Comparison of ENCODE assay signal across 9 mouse cellular contexts in the genomic region with DNA sequence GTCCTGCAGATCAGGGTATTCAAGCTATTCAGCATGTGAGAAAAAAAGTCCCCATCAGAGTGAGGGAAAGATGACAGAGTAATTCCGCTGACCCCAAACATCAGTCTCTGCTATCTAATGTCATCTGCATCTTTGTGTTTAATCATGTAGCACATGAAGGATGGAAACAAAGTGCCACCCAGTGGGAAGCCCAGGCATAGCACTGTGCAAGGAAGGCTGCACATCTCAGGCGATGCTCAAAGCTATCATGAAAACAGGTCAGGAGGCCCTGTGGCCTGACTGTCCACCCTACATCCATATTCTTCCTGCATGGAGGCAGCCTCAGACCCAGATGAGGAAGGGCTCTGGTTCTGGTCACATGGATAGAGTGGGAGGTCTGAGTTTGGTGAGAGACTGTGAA. TPM values are rescaled to one million over a fixed set of nuclear protein-coding genes. Genes with fewer than 3 reads are reported as not detected.
DNase-seq lines count a peak whose midpoint lies in the region; ATAC-seq and TF ChIP-seq lines count a peak whose summit lies in the region.
"Had no signal": no experiment of that assay in that cellular context is flagged by ENCODE, and none has a peak within 500 bp of the region (broad histone marks: within the 10 kb centered on the region; RNA-seq: fewer than 3 reads in every experiment).

No protein-coding gene starts in this region.

- no peaks in the 10 kb centered on the region for H3K9me3 ChIP-seq in intestine, postnatal 0 days (ENCODE audit: control insufficient read depth)
- H3K9me3 ChIP-seq in intestine, embryonic 16.5 days (ENCODE audit: control insufficient read depth, low read length): no peaks in the 10 kb centered on the region
- H3K9me3 ChIP-seq in embryonic facial prominence, embryonic 14.5 days (ENCODE audit: control insufficient read depth, low read length): no peaks in the 10 kb centered on the region
- no peaks in the 10 kb centered on the region for H3K9me3 ChIP-seq in hindbrain, embryonic 11.5 days (ENCODE audit: control insufficient read depth, low read length)
- H3K9me3 ChIP-seq in midbrain, embryonic 15.5 days: no peaks in the 10 kb centered on the region

- H3K27ac ChIP-seq in intestine, postnatal 0 days (ENCODE audit: low read depth, low read length): no peak overlapping the region
- H3K27ac ChIP-seq in intestine, embryonic 16.5 days (ENCODE audit: low read length): no peak overlapping the region
- no peak overlapping the region for H3K27ac ChIP-seq in embryonic facial prominence, embryonic 14.5 days (replicated peaks; ENCODE audit: low read depth, low read length)
- no peak overlapping the region for H3K27ac ChIP-seq in hindbrain, embryonic 11.5 days (ENCODE audit: low read depth, low read length)
- no peak overlapping the region for H3K27ac ChIP-seq in midbrain, embryonic 15.5 days

- H3K4me3 ChIP-seq in intestine, postnatal 0 days (ENCODE audit: low read depth, low read length): no peak overlapping the region
- no peak overlapping the region for H3K4me3 ChIP-seq in intestine, embryonic 16.5 days (ENCODE audit: low read length)
- H3K4me3 ChIP-seq in embryonic facial prominence, embryonic 14.5 days (ENCODE audit: low read depth, low read length): no peak overlapping the region
- H3K4me3 ChIP-seq in hindbrain, embryonic 11.5 days (ENCODE audit: low read depth, low read length): no peak overlapping the region
- no peak overlapping the region for H3K4me3 ChIP-seq in midbrain, embryonic 15.5 days

- H3K4me1 ChIP-seq in intestine, postnatal 0 days (replicated peaks; ENCODE audit: control insufficient read depth, insufficient read depth, low read length): no peaks in the 10 kb centered on the region
- H3K4me1 ChIP-seq in intestine, embryonic 16.5 days (ENCODE audit: control insufficient read depth, insufficient read depth, low read length): no peaks in the 10 kb centered on the region
- no peaks in the 10 kb centered on the region for H3K4me1 ChIP-seq in embryonic facial prominence, embryonic 14.5 days (ENCODE audit: control insufficient read depth, insufficient read depth, low read length)
- H3K4me1 ChIP-seq in hindbrain, embryonic 11.5 days (replicated peaks; ENCODE audit: control insufficient read depth, insufficient read depth, low read length): no peaks in the 10 kb centered on the region
- H3K4me1 ChIP-seq in midbrain, embryonic 15.5 days: no peaks in the 10 kb centered on the region

- H3K9ac ChIP-seq in intestine, postnatal 0 days (ENCODE audit: low read depth, low read length): no peak overlapping the region
- H3K9ac ChIP-seq in intestine, embryonic 16.5 days (ENCODE audit: low read depth, low read length): no peak overlapping the region
- H3K9ac ChIP-seq in embryonic facial prominence, embryonic 14.5 days (ENCODE audit: low read depth, low read length): no peak overlapping the region
- no peak overlapping the region for H3K9ac ChIP-seq in hindbrain, embryonic 11.5 days (ENCODE audit: low read depth, low read length)
- no peak overlapping the region for H3K9ac ChIP-seq in midbrain, embryonic 15.5 days

- WGBS in intestine, postnatal 0 days: 73% methylated on average over 2 of the region's 2 CpGs
- 66% methylated on average over 2 of the region's 2 CpGs for WGBS in intestine, embryonic 16.5 days
- 77% methylated on average over 2 of the region's 2 CpGs for WGBS in embryonic facial prominence, embryonic 14.5 days
- WGBS in hindbrain, embryonic 11.5 days: 75% methylated on average over 2 of the region's 2 CpGs
- 64% methylated on average over 2 of the region's 2 CpGs for WGBS in midbrain, embryonic 15.5 days

- H3K36me3 ChIP-seq in intestine, postnatal 0 days (ENCODE audit: control insufficient read depth, insufficient read depth): peaks cover 24% of the 10 kb centered on the region
- peaks cover 8% of the 10 kb centered on the region for H3K36me3 ChIP-seq in intestine, embryonic 16.5 days (ENCODE audit: control insufficient read depth, insufficient read depth, low read length)
- H3K36me3 ChIP-seq in embryonic facial prominence, embryonic 14.5 days (ENCODE audit: control insufficient read depth, insufficient read depth, low read length): peaks cover 61% of the 10 kb centered on the region
- H3K36me3 ChIP-seq in hindbrain, embryonic 11.5 days (ENCODE audit: control insufficient read depth, insufficient read depth, low read length): peaks cover 6% of the 10 kb centered on the region; the same call in 1 of the 2 replicates
- no peaks in the 10 kb centered on the region for H3K36me3 ChIP-seq in midbrain, embryonic 15.5 days (replicated peaks)

- H3K4me2 ChIP-seq in intestine, postnatal 0 days (replicated peaks; ENCODE audit: low read depth): no peak overlapping the region
- no peak overlapping the region for H3K4me2 ChIP-seq in intestine, embryonic 16.5 days (ENCODE audit: low read depth, low read length)
- H3K4me2 ChIP-seq in embryonic facial prominence, embryonic 14.5 days (ENCODE audit: low read depth, low read length): no peak overlapping the region
- H3K4me2 ChIP-seq in hindbrain, embryonic 11.5 days (replicated peaks; ENCODE audit: low read depth, low read length): no peak overlapping the region
- no peak overlapping the region for H3K4me2 ChIP-seq in midbrain, embryonic 15.5 days

- no peak for ATAC-seq in intestine, postnatal 0 days
- ATAC-seq in intestine, embryonic 16.5 days: no peak
- no peak for ATAC-seq in embryonic facial prominence, embryonic 14.5 days (ENCODE audit: low read depth)
- peak; percentile 54; the same call in 1 of the 2 replicates for ATAC-seq in hindbrain, embryonic 11.5 days (ENCODE audit: low FRiP score)
- 0 out of 2 replicates have a peak, but pooled peaks have one; percentile 60 for ATAC-seq in midbrain, embryonic 15.5 days (replicated peaks)

- DNase-seq in NIH3T3 (ENCODE audit: low read depth): peak; percentile 82
- DNase-seq in embryonic facial prominence, embryonic 14.5 days (ENCODE audit: low spot score): peak; percentile 38
- DNase-seq in hindbrain, embryonic 11.5 days (ENCODE audit: low spot score): peak; percentile 55
- peak; percentile 54 to 67 for DNase-seq in layer of hippocampus, postnatal 36 days
- no peak for DNase-seq in spleen, adult 12 weeks (ENCODE audit: low spot score)

- no peaks in the 10 kb centered on the region for H3K27me3 ChIP-seq in intestine, postnatal 0 days (replicated peaks; ENCODE audit: control insufficient read depth, insufficient read depth, low read length)
- no peaks in the 10 kb centered on the region for H3K27me3 ChIP-seq in intestine, embryonic 16.5 days (replicated peaks; ENCODE audit: control insufficient read depth, insufficient read depth, low read length)
- no peaks in the 10 kb centered on the region for H3K27me3 ChIP-seq in embryonic facial prominence, embryonic 14.5 days (replicated peaks; ENCODE audit: control insufficient read depth, insufficient read depth, low read length)
- no peaks in the 10 kb centered on the region for H3K27me3 ChIP-seq in hindbrain, embryonic 11.5 days (ENCODE audit: control insufficient read depth, insufficient read depth, low read length)
- no peaks in the 10 kb centered on the region for H3K27me3 ChIP-seq in midbrain, embryonic 15.5 days (replicated peaks)

- TF ChIP-seq CTCF in intestine, postnatal 0 days (IDR thresholded peaks at IDR 0.05; ENCODE audit: low read depth): peak; percentile 84

RNA-seq across cellular contexts. Expression of a gene that starts 12.7 kb away (rescaled TPM):
- polyA plus RNA-seq in intestine, postnatal 0 days (2015; fragmentation: Nextera tagmentation; extraction: Ambion mirVana): 50.1 and 52.3 TPM in 2 replicates
- 58.3 and 61.0 TPM in 2 replicates for polyA plus RNA-seq in intestine, embryonic 16.5 days (2015; fragmentation: Nextera tagmentation; extraction: Ambion mirVana)
- 49.2 and 55.5 TPM in 2 replicates for polyA plus RNA-seq in embryonic facial prominence, embryonic 14.5 days (2014; fragmentation: Nextera tagmentation; extraction: Ambion mirVana)
- polyA plus RNA-seq in hindbrain, embryonic 11.5 days (2014; fragmentation: Nextera tagmentation; extraction: Ambion mirVana): 89.0 and 96.1 TPM in 2 replicates
- total RNA-seq in layer of hippocampus, postnatal 36 days (2021): 100 to 1,000 TPM in 1 of 2 experiments, 10 to 100 TPM in 1; 99.9 to 104 TPM
- 107 and 122 TPM in 2 replicates for polyA plus RNA-seq in midbrain, embryonic 15.5 days (2015; fragmentation: Nextera tagmentation; extraction: Ambion mirVana)

RNA-seq across cellular contexts. Expression of a gene that starts 12.9 kb away (rescaled TPM):
- polyA plus RNA-seq in intestine, postnatal 0 days (2015; fragmentation: Nextera tagmentation; extraction: Ambion mirVana): 8.9 and 9.3 TPM in 2 replicates
- polyA plus RNA-seq in intestine, embryonic 16.5 days (2015; fragmentation: Nextera tagmentation; extraction: Ambion mirVana): 29.5 and 33.4 TPM in 2 replicates
- polyA plus RNA-seq in embryonic facial prominence, embryonic 14.5 days (2014; fragmentation: Nextera tagmentation; extraction: Ambion mirVana): 34.5 and 37.8 TPM in 2 replicates
- 50.8 and 54.8 TPM in 2 replicates for polyA plus RNA-seq in hindbrain, embryonic 11.5 days (2014; fragmentation: Nextera tagmentation; extraction: Ambion mirVana)
- 1 to 10 TPM; 2.5 to 3.2 TPM for total RNA-seq in layer of hippocampus, postnatal 36 days (2021)
- polyA plus RNA-seq in midbrain, embryonic 15.5 days (2015; fragmentation: Nextera tagmentation; extraction: Ambion mirVana): 6.9 and 8.5 TPM in 2 replicates

RNA-seq across cellular contexts. Expression of a gene that starts 22.2 kb away (rescaled TPM):
- polyA plus RNA-seq in intestine, postnatal 0 days (2015; fragmentation: Nextera tagmentation; extraction: Ambion mirVana): 23.1 and 25.3 TPM in 2 replicates
- polyA plus RNA-seq in intestine, embryonic 16.5 days (2015; fragmentation: Nextera tagmentation; extraction: Ambion mirVana): 26.0 and 27.2 TPM in 2 replicates
- polyA plus RNA-seq in embryonic facial prominence, embryonic 14.5 days (2014; fragmentation: Nextera tagmentation; extraction: Ambion mirVana): 35.4 and 39.5 TPM in 2 replicates
- 25.2 and 31.3 TPM in 2 replicates for polyA plus RNA-seq in hindbrain, embryonic 11.5 days (2014; fragmentation: Nextera tagmentation; extraction: Ambion mirVana)
- total RNA-seq in layer of hippocampus, postnatal 36 days (2021): 10 to 100 TPM; 42.0 to 47.4 TPM
- 107 and 132 TPM in 2 replicates for polyA plus RNA-seq in midbrain, embryonic 15.5 days (2015; fragmentation: Nextera tagmentation; extraction: Ambion mirVana)

RNA-seq across cellular contexts. Expression of a gene that starts 37.5 kb away (rescaled TPM):
- 18.3 and 25.8 TPM in 2 replicates for polyA plus RNA-seq in intestine, postnatal 0 days (2015; fragmentation: Nextera tagmentation; extraction: Ambion mirVana)
- polyA plus RNA-seq in intestine, embryonic 16.5 days (2015; fragmentation: Nextera tagmentation; extraction: Ambion mirVana): 52.0 and 58.4 TPM in 2 replicates
- 20.1 and 22.2 TPM in 2 replicates for polyA plus RNA-seq in embryonic facial prominence, embryonic 14.5 days (2014; fragmentation: Nextera tagmentation; extraction: Ambion mirVana)
- polyA plus RNA-seq in hindbrain, embryonic 11.5 days (2014; fragmentation: Nextera tagmentation; extraction: Ambion mirVana): 19.8 and 25.6 TPM in 2 replicates
- total RNA-seq in layer of hippocampus, postnatal 36 days (2021): 10 to 100 TPM; 24.4 to 27.5 TPM
- polyA plus RNA-seq in midbrain, embryonic 15.5 days (2015; fragmentation: Nextera tagmentation; extraction: Ambion mirVana): 48.2 and 50.5 TPM in 2 replicates

RNA-seq across cellular contexts. Expression of a gene that starts 37.5 kb away (rescaled TPM):
- not detected in 2 replicates for polyA plus RNA-seq in intestine, postnatal 0 days (2015; fragmentation: Nextera tagmentation; extraction: Ambion mirVana)
- not detected in 2 replicates for polyA plus RNA-seq in intestine, embryonic 16.5 days (2015; fragmentation: Nextera tagmentation; extraction: Ambion mirVana)
- polyA plus RNA-seq in embryonic facial prominence, embryonic 14.5 days (2014; fragmentation: Nextera tagmentation; extraction: Ambion mirVana): not detected in 2 replicates
- polyA plus RNA-seq in hindbrain, embryonic 11.5 days (2014; fragmentation: Nextera tagmentation; extraction: Ambion mirVana): not detected in 2 replicates
- 10 to 100 TPM in 1 of 2 experiments, 1 to 10 TPM in 1; 5.4 to 12.2 TPM for total RNA-seq in layer of hippocampus, postnatal 36 days (2021)
- 0.17 and 0.28 TPM in 2 replicates for polyA plus RNA-seq in midbrain, embryonic 15.5 days (2015; fragmentation: Nextera tagmentation; extraction: Ambion mirVana)
- polyA plus RNA-seq: liver, embryonic 16.5 days had no signal

Comparison
In these comparisons a context has a peak if more than half of its experiments do, and no peak if none do; other contexts are left out.
1. ATAC-seq: peak in hindbrain, embryonic 11.5 days (single experiment) and midbrain, embryonic 15.5 days (single experiment); none in intestine, postnatal 0 days (single experiment), intestine, embryonic 16.5 days (single experiment) and embryonic facial prominence, embryonic 14.5 days (single experiment).